Comparison of ENCODE assay signal across 9 mouse cellular contexts in the genomic region with DNA sequence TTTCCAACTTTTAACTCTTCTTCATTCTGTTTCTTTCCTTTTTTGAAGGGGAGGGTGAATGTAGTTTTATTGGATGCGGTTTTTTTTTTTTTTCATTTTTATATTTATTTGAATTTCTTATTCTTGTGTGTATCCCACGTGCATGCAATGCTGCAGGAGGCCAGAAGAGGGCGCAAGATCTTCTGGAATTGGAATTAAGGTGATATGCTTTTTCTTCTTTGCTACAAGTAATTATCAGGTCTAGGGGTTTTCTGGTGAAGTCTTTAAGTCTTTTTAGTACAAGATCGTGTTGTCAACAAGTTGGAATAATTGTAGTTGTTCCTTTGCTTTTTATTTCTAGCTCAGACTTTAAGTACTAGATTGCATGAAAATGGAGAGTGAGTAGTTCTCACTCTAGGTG. TPM values are rescaled to one million over a fixed set of nuclear protein-coding genes. Genes with fewer than 3 reads are reported as not detected.
DNase-seq lines count a peak whose midpoint lies in the region; ATAC-seq lines count a peak whose summit lies in the region.
"Had no signal": no experiment of that assay in that cellular context is flagged by ENCODE, and none has a peak within 500 bp of the region (broad histone marks: within the 10 kb centered on the region; RNA-seq: fewer than 3 reads in every experiment).

No protein-coding gene starts in this region.

- whole genome bisulfite sequencing in heart, embryonic 12.5 days, result 15% methylated on average over 4 of the region's 4 CpGs
- WGBS in forebrain, embryonic 13.5 days, result 28% methylated on average over 4 of the region's 4 CpGs

- DNase-seq in heart, adult 8-10 months (ENCODE audit: low spot score), result peak; percentile 14
- DNase-seq in spleen, adult 12 weeks (ENCODE audit: low spot score), result peak; percentile 14
- DNase-seq in spleen, postnatal 36 days (ENCODE audit: low spot score in 2 of 2), result no peak
- peak; percentile 24 to 36 for DNase-seq in adrenal gland, postnatal 36 days
- peak; percentile 44 for DNase-seq in kidney, postnatal 14 days
- DNase-seq in right cerebral cortex, postnatal 4 days, result peak; percentile 51

- no peak overlapping the region for H3K4me3 ChIP-seq in heart, embryonic 12.5 days
- H3K4me3 ChIP-seq in forebrain, embryonic 13.5 days, result no peak overlapping the region
- H3K4me3 ChIP-seq: neural tube, embryonic 13.5 days had no signal

- ATAC-seq in heart, embryonic 12.5 days (ENCODE audit: insufficient number of reproducible peaks, low FRiP score), result no peak
- ATAC-seq in forebrain, embryonic 13.5 days, result no peak

- H3K9ac ChIP-seq in heart, embryonic 12.5 days, result no peak overlapping the region
- no peak overlapping the region for H3K9ac ChIP-seq in forebrain, embryonic 13.5 days
- H3K9ac ChIP-seq: neural tube, embryonic 13.5 days had no signal

- H3K27me3 ChIP-seq in heart, embryonic 12.5 days (replicated peaks), result no peaks in the 10 kb centered on the region
- no peaks in the 10 kb centered on the region for H3K27me3 ChIP-seq in forebrain, embryonic 13.5 days
- H3K27me3 ChIP-seq: neural tube, embryonic 13.5 days had no signal

- no peaks in the 10 kb centered on the region for H3K9me3 ChIP-seq in heart, embryonic 12.5 days (replicated peaks)
- no peaks in the 10 kb centered on the region for H3K9me3 ChIP-seq in forebrain, embryonic 13.5 days (replicated peaks)
- H3K9me3 ChIP-seq: neural tube, embryonic 13.5 days had no signal

- H3K36me3 ChIP-seq in heart, embryonic 12.5 days, result no peaks in the 10 kb centered on the region
- H3K36me3 ChIP-seq in forebrain, embryonic 13.5 days (ENCODE audit: poor library complexity, severe bottlenecking), result no peaks in the 10 kb centered on the region
- H3K36me3 ChIP-seq: neural tube, embryonic 13.5 days had no signal

- H3K27ac ChIP-seq in heart, embryonic 12.5 days (ENCODE audit: poor library complexity, severe bottlenecking), result no peak overlapping the region
- H3K27ac ChIP-seq in forebrain, embryonic 13.5 days, result no peak overlapping the region
- H3K27ac ChIP-seq: neural tube, embryonic 13.5 days had no signal

- peaks cover 9% of the 10 kb centered on the region for H3K4me1 ChIP-seq in heart, embryonic 12.5 days (replicated peaks)
- H3K4me1 ChIP-seq in forebrain, embryonic 13.5 days, result no peaks in the 10 kb centered on the region
- H3K4me1 ChIP-seq: neural tube, embryonic 13.5 days had no signal

- H3K4me2 ChIP-seq in heart, embryonic 12.5 days, result no peak overlapping the region
- H3K4me2 ChIP-seq in forebrain, embryonic 13.5 days, result no peak overlapping the region
- H3K4me2 ChIP-seq: neural tube, embryonic 13.5 days had no signal

RNA-seq across cellular contexts. Expression of a gene that starts 39.9 kb away (rescaled TPM):
- 100 to 1,000 TPM; 155 to 268 (median 219) TPM for total RNA-seq in heart, adult 8-10 months (2022)
- 405 and 423 TPM in 2 replicates for polyA plus RNA-seq in heart, embryonic 12.5 days (2016; fragmentation: Nextera tagmentation; extraction: Ambion mirVana)
- 100 to 1,000 TPM; 287 to 329 TPM for total RNA-seq in adrenal gland, postnatal 36 days (2021)
- polyA plus RNA-seq in forebrain, embryonic 13.5 days (2015; fragmentation: Nextera tagmentation; extraction: Ambion mirVana), result 351 and 352 TPM in 2 replicates

Comparison
In these comparisons a context has a peak if more than half of its experiments do, and no peak if none do; other contexts are left out.
1. DNase-seq: peak in heart, adult 8-10 months (single experiment), spleen, adult 12 weeks (single experiment), adrenal gland, postnatal 36 days (2 of 2), kidney, postnatal 14 days (single experiment) and right cerebral cortex, postnatal 4 days (single experiment); none in spleen, postnatal 36 days (0 of 2).